Mouse (Mus musculus): ENCODE data around the gene Pla2g4b. TPM values are rescaled to one million over a fixed set of nuclear protein-coding genes. Genes with fewer than 3 reads are reported as not detected.

The Pla2g4b gene
- total RNA-seq (2022), result 1 to 10 TPM in 3 of 4 experiments, under 1 TPM in 1; 0.72 to 1.8 (median 1.3) TPM

- no peak for DNase-seq (ENCODE audit: low spot score)
These were observed at the start of gene Pla2g4b for GRCm38 (mm10) chr2:120032726-120033467. TSS of gene Pla2g4b (plus strand) at chr2:120033417.

DNA sequence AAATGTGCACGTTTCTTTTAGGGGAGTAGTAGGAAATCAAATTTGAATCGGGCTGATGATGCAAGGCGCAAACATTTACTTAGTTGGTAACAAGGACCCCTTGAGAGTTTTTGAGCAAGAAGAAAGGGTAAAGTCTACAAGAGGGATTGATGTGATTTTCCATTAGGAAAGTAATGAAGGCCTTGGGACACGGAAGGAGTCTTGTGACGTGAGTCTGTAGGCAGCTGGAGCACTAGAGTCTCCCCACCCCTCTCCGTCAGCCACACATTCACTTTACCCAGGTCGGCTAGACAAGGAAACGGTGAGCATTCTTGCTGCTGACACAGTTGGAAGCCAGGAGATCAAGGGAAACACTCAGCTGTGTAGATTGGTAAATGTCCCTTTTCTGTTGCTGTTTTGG, 47.3 kb upstream of the Pla2g4b start:
- no peak for DNase-seq (ENCODE audit: low spot score)

GRCm38 (mm10) chr2:119986369-119986768, 46.8 kb upstream of the Pla2g4b start:
- no peak for DNase-seq (ENCODE audit: low spot score)

GRCm38 (mm10) chr2:119987441-119987840, 45.8 kb upstream of the Pla2g4b start:
- no peak for DNase-seq (ENCODE audit: low spot score)

DNA sequence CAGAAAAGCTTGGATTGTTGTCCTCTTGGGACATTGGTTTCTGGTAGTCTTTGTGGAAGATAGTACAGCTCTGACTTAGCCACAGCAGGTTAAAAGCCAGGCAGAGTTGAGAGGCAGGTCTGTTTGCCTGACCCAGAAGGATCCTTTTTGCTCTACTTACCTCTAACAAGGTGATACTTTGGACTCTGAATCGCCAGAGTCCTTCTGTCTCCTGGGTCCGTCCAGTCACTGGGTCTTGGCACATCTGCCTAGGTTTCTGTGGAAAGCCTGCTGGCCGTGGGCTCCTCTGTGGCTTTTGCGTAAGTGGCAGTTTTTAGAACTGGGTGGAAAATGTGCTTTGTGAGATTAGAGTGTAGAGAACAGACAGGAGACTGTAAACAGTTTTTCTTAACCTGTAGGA, 44.3 kb upstream of the Pla2g4b start:
- DNase-seq (ENCODE audit: low spot score), result no peak

- no peak for DNase-seq (ENCODE audit: low spot score)
These were observed 42.3 kb upstream of the Pla2g4b start for GRCm38 (mm10) chr2:119990881-119991280.

DNA sequence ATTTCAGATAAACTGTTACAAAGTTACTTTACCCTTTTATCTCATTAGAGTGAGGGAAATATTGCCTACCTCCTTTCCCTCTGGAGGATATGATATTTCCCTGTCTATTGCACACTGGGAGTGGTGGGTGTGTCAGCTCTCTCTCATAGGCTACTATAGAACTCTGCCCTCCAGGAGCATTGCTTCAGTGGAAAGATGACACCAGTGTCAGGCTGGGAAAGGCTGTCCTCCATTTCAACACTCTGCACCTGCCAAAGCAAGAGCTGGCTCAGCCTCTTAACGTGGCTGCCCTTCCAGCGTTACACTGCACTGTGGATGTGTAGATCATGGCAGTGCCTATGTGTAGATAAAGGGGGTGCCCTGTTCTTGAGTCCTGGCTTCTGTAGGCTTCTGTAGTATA, 40.9 kb upstream of the Pla2g4b start:
- DNase-seq (ENCODE audit: low spot score), result no peak

DNA sequence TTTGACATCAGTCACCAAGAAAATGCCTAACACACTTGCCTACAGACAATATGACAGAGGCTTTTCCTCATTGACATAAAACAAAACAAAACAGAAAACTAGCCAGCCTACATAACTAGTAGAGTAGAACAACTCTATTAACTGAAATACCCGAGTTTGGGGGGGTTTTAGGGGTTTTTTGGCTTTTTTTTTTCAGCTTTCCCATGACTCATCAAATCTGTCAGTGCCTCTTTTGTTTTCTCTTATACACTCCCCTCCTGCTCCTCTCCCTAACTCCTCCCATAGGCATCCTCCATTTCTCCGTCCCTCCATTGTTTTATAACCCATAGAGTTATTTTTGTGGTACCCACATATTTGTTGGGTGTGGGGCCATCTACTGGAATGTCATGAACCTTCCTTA, 39.7 kb upstream of the Pla2g4b start:
- DNase-seq (ENCODE audit: low spot score), result no peak

GRCm38 (mm10) chr2:119994839-119995238, 38.4 kb upstream of the Pla2g4b start:
- DNase-seq (ENCODE audit: low spot score), result no peak

- DNase-seq (ENCODE audit: low spot score), result peak; percentile 44
These were observed 37.6 kb upstream of the Pla2g4b start for GRCm38 (mm10) chr2:119995391-119996281.

GRCm38 (mm10) chr2:119997354-119997753, 35.9 kb upstream of the Pla2g4b start:
- DNase-seq (ENCODE audit: low spot score), result no peak

- no peak for DNase-seq (ENCODE audit: low spot score)
These were observed 33.5 kb upstream of the Pla2g4b start for GRCm38 (mm10) chr2:119999731-120000130.

GRCm38 (mm10) chr2:120000882-120001584, 32.2 kb upstream of the Pla2g4b start:
- DNase-seq (ENCODE audit: low spot score), result no peak

GRCm38 (mm10) chr2:120001956-120002355, 31.3 kb upstream of the Pla2g4b start:
- DNase-seq (ENCODE audit: low spot score), result no peak

DNA sequence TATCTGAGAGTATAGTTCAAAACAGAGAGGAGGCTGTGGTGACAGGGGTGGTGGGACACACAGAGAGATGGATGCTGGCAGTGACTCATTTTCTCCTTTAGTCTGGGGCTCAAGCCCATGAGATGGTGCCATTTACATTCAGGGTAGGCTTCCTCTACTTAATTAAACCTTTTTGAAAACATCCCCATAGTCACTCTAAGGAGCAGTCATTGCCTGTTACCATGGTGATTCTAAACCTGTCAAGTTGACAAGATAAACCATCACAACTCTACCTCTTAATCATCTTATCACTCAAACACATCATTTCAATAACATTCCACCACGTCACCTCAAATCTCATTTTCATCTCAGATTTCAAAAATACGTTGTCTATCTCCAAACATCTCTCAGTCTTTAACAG, 29.2 kb upstream of the Pla2g4b start:
- no peak for DNase-seq (ENCODE audit: low spot score)

DNA sequence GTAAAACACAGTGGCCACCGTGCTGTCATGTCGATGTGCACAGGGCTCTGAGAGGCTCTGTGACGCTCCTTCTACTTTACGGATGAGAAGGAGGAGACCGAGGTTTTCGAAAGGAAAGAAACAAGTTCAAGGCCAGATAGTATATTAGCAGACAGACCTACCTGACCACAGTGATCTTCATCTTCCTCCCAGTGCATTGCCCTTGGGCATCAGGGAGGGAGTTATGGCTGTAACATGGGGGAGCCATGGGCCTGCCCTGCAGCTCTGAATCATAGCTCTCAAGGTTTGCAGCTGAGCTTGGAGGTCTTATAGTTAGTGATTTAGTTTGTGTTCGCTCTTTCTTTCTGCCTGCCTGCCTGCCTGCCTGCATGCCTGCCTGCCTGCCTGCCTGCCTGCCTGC, 26.5 kb upstream of the Pla2g4b start:
- no peak for DNase-seq (ENCODE audit: low spot score)

- DNase-seq (ENCODE audit: low spot score), result no peak
These were observed 25.5 kb upstream of the Pla2g4b start for GRCm38 (mm10) chr2:120007680-120008210.

GRCm38 (mm10) chr2:120008672-120009071, 24.5 kb upstream of the Pla2g4b start:
- peak; percentile 22 for DNase-seq (ENCODE audit: low spot score)

- peak; percentile 58 for DNase-seq (ENCODE audit: low spot score)
These were observed 21.6 kb upstream of the Pla2g4b start for GRCm38 (mm10) chr2:120011462-120012200.

GRCm38 (mm10) chr2:120012924-120013323, 20.3 kb upstream of the Pla2g4b start:
- no peak for DNase-seq (ENCODE audit: low spot score)

DNA sequence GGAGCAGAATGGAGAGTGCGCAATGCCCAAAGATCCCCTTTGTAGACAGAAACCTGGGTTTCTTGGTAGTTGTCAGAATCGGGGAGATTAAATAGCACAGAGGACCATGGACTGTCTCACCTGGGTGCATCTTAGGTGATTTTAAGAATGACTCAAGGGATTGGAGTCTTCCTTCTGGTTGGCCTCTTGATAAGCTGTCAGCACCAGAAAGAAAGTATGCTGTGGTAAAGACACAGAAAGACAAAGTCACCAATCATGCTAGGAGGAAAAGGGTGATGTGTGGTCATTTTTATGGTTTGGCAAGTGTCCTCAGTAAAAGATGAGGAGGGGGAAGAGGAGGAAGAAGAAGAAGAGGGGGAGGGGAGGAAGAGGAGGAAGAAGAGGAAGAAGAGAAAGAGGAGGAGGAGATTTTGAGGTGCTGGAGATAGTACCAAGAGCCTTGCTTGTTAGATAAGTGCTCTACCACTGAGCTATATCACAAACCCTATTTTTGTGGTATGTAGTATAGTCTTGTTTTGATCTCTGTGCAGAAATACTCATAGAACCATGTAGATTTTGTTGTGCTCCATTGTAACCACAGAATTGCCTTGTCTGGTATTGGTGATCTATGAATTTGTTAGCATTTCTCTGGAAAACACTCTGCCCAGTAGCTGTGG, 19.3 kb upstream of the Pla2g4b start:
- no peak for DNase-seq (ENCODE audit: low spot score)
